Mouse (Mus musculus): ENCODE measurements around the gene Rad54l2. TPM values are rescaled to one million over a fixed set of nuclear protein-coding genes. Genes with fewer than 3 reads are reported as not detected.

Rad54l2 gene
- polyA plus RNA-seq, 1 experiment from 2014 or later = 9.5 TPM

DNA sequence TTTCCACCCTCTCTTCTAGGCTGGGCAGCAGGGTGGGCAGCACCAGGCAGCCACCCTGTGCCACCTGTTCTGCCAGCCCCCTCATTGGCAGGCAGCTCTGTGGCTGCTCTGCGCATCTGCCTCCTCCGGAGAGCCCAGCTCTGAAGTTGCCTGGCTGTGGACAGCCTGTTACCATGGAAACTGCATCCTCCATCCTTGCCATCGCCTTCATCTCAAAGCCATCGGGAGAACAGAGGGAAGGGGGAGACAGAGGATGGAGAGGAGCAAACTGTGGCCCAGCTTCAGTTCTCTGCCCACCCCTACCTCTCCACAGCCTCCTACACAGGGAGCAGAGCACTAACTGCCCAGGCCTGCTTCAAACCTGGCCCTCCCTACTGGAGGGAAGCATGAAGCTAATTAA lies 124.6 kb downstream of the Rad54l2 start:
- peaks cover 22% of the 10 kb centered on the region for H3K4me1 ChIP-seq
- H3K9me3 ChIP-seq (replicated peaks) = no peaks in the 10 kb centered on the region
- H3K4me2 ChIP-seq (replicated peaks) = no peak overlapping the region
- peaks cover 37% of the 10 kb centered on the region for H3K36me3 ChIP-seq
- 29% methylated on average over 4 of the region's 4 CpGs for WGBS
- H3K27ac ChIP-seq = peak overlapping the region; percentile 70
- no peak overlapping the region for H3K9ac ChIP-seq
- no peak overlapping the region for H3K4me3 ChIP-seq
- no peaks in the 10 kb centered on the region for H3K27me3 ChIP-seq
- ATAC-seq (ENCODE audit: low FRiP score) = peak; percentile 65

DNA sequence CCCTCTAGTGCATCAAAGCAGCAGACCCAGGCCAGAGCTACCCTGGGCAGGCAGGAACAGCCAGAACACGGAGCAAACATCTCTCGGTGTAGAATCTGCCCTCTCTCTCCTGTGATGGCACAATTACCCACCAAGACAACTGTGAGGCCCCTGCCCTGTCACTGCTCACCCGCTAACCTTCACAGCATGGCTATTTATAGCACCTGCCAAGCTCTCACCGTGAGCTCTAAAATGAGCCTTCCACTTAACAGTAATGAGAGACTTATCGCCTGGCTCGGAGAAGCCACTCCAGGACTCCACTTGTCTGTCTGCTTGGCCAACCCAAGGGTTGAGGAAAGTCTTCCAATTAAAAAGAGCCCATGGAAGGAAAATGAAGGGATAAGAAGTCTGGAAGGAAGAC lies 125.8 kb downstream of the Rad54l2 start:
- Histone ChIP-seq H3K4me3 (no peak overlapping the region), H3K9ac (no peak overlapping the region), H3K9me3 (replicated peaks) (no peaks in the 10 kb centered on the region), H3K27ac (no peak overlapping the region), H3K4me1 (peaks cover 26% of the 10 kb centered on the region), H3K27me3 (no peaks in the 10 kb centered on the region), H3K36me3 (peaks cover 41% of the 10 kb centered on the region), H3K4me2 (replicated peaks) (no peak overlapping the region)
- WGBS = 89% methylated on average over 6 of the region's 6 CpGs
- no peak for ATAC-seq (ENCODE audit: low FRiP score)

DNA sequence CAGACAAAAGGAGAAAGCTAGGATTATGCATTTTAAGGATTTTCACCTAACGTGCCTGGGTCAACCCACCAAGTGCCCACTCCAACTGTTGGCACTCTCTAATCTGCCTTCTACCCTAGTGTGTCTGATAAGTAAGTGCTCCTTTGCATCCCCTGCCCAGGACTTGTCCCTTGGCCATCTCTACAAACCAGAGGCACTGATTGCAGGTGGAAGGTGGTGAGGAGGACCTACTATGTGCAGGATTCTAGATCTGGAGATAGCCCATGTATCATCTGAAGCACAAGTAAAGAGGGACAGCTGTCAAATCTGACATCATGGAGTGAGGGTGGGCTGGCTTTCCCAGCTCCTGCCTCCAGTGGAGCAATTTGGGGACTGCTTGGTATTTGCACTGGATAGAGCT lies 129.1 kb downstream of the Rad54l2 start:
- Histone ChIP-seq H3K4me3 (no peak overlapping the region), H3K4me1 (peaks cover 39% of the 10 kb centered on the region), H3K36me3 (peaks cover 34% of the 10 kb centered on the region), H3K9ac (no peak overlapping the region), H3K27ac (no peak overlapping the region), H3K27me3 (peaks cover 9% of the 10 kb centered on the region), H3K4me2 (replicated peaks) (no peak overlapping the region), H3K9me3 (replicated peaks) (no peaks in the 10 kb centered on the region)
- WGBS = 55% methylated on average over 1 of the region's 1 CpGs
- no peak for ATAC-seq (ENCODE audit: low FRiP score)

DNA sequence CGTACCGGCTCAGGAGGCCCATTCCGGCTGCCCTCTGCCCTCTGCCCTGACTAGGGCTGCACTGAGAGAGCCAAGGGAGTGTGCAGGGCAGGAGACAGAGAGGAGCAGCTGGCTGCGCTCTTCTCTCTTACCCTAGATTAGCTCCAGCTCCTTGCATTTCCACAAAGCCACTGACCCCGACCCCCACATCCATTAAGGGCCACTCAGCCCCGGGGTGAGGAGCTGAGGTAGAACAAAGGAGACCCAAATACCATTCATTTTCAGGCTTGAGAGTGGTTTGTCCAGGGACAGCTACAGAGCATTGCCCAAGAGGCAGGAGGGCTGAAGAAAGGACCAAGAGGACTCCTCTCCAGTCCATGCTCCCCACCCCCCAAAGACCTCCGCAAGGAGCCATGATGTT lies 129.6 kb downstream of the Rad54l2 start:
- Histone ChIP-seq H3K4me3 (no peak overlapping the region), H3K4me1 (peaks cover 37% of the 10 kb centered on the region), H3K27me3 (peaks cover 14% of the 10 kb centered on the region), H3K9ac (no peak overlapping the region), H3K27ac (no peak overlapping the region), H3K9me3 (replicated peaks) (no peaks in the 10 kb centered on the region), H3K36me3 (peaks cover 34% of the 10 kb centered on the region), H3K4me2 (replicated peaks) (no peak overlapping the region)
- 17% methylated on average over 7 of the region's 7 CpGs for WGBS
- no peak for ATAC-seq (ENCODE audit: low FRiP score)

DNA sequence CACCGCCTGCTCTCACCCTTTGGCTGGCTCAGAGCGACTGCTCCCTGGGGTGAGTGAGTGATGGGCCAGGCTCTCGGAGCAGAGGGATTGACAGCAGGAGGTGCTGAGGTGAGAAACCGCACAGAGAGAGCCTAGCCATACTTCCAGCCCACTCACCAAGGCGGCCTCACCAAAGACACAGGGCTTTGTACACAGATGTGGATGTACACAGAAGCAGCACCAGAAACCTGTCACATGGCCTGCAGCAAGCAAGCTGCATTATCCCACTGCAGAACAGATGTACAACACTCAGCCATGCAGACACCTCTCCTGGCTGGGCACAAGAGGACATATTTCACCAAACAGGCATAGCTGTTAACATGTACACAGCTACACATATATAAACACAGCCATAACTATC lies 131.4 kb downstream of the Rad54l2 start:
- Histone ChIP-seq H3K4me3 (no peak overlapping the region), H3K27ac (no peak overlapping the region), H3K36me3 (peaks cover 34% of the 10 kb centered on the region), H3K9me3 (replicated peaks) (no peaks in the 10 kb centered on the region), H3K4me2 (replicated peaks) (no peak overlapping the region), H3K4me1 (peaks cover 33% of the 10 kb centered on the region), H3K27me3 (peaks cover 19% of the 10 kb centered on the region), H3K9ac (no peak overlapping the region)
- 32% methylated on average over 5 of the region's 5 CpGs for WGBS
- no peak for ATAC-seq (ENCODE audit: low FRiP score)

DNA sequence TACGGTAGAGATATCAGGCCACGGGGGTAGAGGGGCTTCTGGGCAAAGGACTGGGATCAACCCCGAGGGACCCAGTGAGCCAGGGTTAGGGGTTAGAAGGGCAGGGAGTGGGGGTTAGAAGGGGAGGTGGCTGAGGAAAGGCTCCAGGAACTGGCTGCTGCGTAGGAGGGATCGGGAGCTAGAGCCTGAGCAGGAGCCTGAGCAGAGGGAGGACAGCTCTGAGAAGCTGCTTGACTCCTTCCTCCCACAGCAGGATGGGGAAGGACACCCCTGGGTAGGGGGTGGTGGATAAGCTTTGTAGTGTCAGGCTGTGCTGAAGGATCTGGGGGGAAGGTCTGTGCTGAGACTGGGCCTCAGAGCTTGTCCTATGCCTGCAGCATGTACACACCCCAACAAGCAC lies 132.2 kb downstream of the Rad54l2 start:
- H3K9ac ChIP-seq = no peak overlapping the region
- ATAC-seq (ENCODE audit: low FRiP score) = no peak
- no peaks in the 10 kb centered on the region for H3K9me3 ChIP-seq (replicated peaks)
- no peak overlapping the region for H3K4me2 ChIP-seq (replicated peaks)
- H3K4me1 ChIP-seq = peaks cover 33% of the 10 kb centered on the region
- no peak overlapping the region for H3K4me3 ChIP-seq
- H3K36me3 ChIP-seq = peaks cover 29% of the 10 kb centered on the region
- WGBS = 38% methylated on average over 5 of the region's 5 CpGs
- peaks cover 19% of the 10 kb centered on the region for H3K27me3 ChIP-seq
- H3K27ac ChIP-seq = no peak overlapping the region

DNA sequence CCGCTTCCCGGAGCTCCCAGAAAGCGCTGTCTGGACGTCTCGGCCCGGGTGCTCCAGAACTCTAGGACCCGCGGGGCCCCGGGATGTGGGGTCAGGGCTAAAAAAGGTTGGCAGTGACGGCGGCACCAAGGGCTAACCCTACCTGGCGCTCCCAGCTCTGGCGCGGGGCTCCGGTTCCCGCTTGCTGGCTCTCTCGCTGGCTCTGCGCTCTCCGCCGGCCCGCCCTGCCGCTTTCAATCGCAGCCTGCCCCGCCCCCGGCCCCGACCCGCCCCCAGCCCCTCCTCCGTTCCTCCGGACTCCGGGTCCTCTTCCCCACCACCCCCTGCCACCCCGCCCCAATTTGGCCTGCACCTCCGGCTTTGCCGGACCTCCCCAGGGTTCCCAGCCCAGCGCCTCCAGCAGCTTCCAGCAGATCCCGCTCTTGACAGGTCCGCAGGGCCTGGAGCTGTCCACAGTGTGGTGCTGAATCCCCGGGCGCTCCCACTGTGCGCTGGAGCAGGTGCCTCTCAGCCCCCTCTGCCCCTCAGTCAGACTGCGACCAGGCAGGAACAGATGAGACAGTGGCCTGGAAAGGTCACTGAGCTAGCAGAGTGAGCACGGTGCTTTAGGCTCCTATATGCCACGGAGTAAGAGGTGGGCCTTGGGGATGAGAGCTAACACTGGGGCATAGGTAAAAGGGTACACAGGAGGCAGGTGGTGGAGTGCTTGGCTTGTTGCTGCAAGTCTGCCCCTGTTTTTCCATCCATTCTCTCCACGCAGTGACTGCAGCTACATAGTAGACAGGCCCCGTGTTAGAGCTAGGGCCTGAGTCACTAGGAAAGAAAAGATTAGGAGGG lies 132.9 kb downstream of the Rad54l2 start, which contains the start of gene Grm2:
Gene Grm2 (minus strand): TSS at position 199 of the 837 bp plus-strand sequence.
- WGBS = under 1% methylated on average over 42 of the region's 44 CpGs

DNA sequence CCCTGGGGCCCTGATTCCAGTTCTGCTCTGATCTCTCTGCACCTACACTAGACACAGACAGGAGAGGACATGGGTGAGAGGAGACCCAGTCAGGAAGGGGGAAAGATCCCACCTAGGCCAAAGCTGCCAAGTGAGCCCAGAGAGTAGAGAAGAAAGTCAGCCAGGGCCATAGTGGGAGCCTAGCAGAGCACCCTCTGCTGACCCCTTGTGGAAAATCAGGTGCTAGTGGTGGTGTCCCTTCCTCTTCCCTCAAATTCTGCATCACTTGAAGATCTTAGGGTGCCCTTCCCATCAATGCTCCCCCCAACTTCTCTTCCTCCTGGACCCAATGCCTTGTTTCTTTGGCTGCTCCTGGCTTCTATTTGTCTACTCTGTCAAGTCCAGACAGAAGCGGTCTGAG lies 136.3 kb downstream of the Rad54l2 start:
- Histone ChIP-seq H3K36me3 (no peaks in the 10 kb centered on the region), H3K4me1 (peaks cover 26% of the 10 kb centered on the region), H3K9me3 (replicated peaks) (no peaks in the 10 kb centered on the region), H3K27me3 (peaks cover 19% of the 10 kb centered on the region), H3K4me2 (replicated peaks) (no peak overlapping the region), H3K9ac (no peak overlapping the region), H3K27ac (no peak overlapping the region), H3K4me3 (no peak overlapping the region)
- 79% methylated on average over 1 of the region's 1 CpGs for WGBS
- no peak for ATAC-seq (ENCODE audit: low FRiP score)

More for the DNA sequence above, 132.9 kb downstream of the Rad54l2 start, which contains the start of gene Grm2:
- H3K9ac ChIP-seq = peak within 1 kb of the TSS; percentile 61
- H3K9me3 ChIP-seq (replicated peaks) = no peaks in the 10 kb centered on the region
- H3K36me3 ChIP-seq = peaks cover 22% of the 10 kb centered on the region
- H3K4me1 ChIP-seq = peaks cover 33% of the 10 kb centered on the region
- peak; percentile 78 for ATAC-seq (ENCODE audit: low FRiP score)
- H3K4me2 ChIP-seq (replicated peaks) = peak within 1 kb of the TSS; percentile 84
- peak within 1 kb of the TSS; percentile 48; the same call in 1 of the 2 replicates for H3K27ac ChIP-seq
- H3K4me3 ChIP-seq = peak within 1 kb of the TSS; percentile 48
- H3K27me3 ChIP-seq = peaks cover 19% of the 10 kb centered on the region

DNA sequence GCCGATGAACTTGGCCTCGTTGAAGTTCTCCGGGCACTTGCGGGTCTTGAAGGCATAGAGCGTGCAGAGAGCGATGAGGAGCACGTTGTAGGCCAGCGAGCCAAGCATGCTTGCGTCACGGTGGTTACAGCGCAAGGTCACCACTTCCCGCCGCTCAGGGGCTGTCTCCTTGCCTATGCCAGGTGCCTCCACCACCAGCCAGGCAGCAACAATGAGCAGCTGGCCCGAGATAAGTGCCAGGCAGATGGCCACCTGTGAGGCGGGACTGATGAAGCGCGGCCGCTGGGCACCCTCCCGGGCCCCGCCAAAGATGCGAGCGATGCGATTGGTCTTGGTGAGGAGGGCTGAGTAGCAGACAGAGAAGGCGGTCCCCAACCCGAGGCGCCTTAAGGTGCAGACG lies 141.8 kb downstream of the Rad54l2 start:
- H3K27me3 ChIP-seq = no peaks in the 10 kb centered on the region
- no peak overlapping the region for H3K4me2 ChIP-seq (replicated peaks)
- 71% methylated on average over 27 of the region's 27 CpGs for WGBS
- H3K9ac ChIP-seq = no peak overlapping the region
- no peak overlapping the region for H3K4me3 ChIP-seq
- H3K4me1 ChIP-seq = no peaks in the 10 kb centered on the region
- ATAC-seq (ENCODE audit: low FRiP score) = no peak
- H3K9me3 ChIP-seq (replicated peaks) = no peaks in the 10 kb centered on the region
- no peaks in the 10 kb centered on the region for H3K36me3 ChIP-seq
- H3K27ac ChIP-seq = no peak overlapping the region

DNA sequence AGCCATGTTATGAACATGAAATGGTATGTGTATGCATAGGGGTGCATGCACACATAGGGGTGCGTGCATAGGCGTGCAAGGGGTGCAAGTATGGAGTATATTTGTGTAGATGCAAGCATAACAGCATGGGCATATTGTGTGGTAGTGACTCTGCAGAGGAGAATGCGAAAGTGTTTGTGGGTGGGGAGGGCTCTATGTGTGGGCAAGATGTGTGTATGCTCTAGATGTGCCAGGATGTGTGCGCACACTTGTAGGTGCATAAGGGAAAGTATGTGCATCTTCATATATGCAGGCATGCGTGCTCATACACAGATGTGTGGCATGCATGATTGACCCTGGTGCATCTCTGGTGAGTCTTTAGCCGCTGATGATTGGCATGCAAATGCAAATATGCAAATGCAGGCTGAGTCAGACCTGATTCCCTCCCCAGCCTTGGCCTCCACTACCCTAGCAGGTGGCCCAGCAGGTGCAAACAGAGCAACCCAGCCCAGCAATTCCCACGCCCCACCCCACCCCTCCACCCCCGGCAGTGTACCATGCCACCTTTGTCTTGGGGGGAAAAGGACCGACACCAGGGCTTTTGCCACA lies 143.2 kb downstream of the Rad54l2 start:
- WGBS = 77% methylated on average over 9 of the region's 9 CpGs
- Histone ChIP-seq H3K4me2 (replicated peaks) (no peak overlapping the region), H3K4me1 (no peaks in the 10 kb centered on the region), H3K27me3 (no peaks in the 10 kb centered on the region), H3K9ac (no peak overlapping the region), H3K9me3 (replicated peaks) (no peaks in the 10 kb centered on the region), H3K27ac (no peak overlapping the region), H3K4me3 (no peak overlapping the region), H3K36me3 (no peaks in the 10 kb centered on the region)
- no peak for ATAC-seq (ENCODE audit: low FRiP score)

DNA sequence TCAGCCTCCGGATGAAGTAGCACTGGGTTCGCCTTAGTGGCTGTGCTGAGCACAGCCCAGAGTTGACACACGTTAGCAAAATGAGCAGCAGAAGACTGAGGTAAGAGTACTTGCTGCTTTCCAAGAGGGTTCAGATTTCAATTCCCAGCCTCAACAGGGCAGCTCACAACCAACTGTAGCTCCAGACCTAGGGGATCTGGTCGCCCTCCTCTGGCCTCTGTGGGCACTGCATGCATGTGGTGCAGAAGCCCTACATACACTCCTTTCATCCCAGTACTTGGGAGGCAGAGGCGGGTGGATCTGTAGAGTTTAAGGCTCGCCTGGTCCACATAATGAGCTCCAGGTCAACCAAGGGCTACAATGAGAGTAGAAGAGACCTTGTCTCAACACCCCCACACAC lies 145.2 kb downstream of the Rad54l2 start:
- no peak overlapping the region for H3K4me2 ChIP-seq (replicated peaks)
- no peaks in the 10 kb centered on the region for H3K9me3 ChIP-seq (replicated peaks)
- WGBS = 73% methylated on average over 6 of the region's 6 CpGs
- no peak overlapping the region for H3K4me3 ChIP-seq
- H3K4me1 ChIP-seq = no peaks in the 10 kb centered on the region
- H3K9ac ChIP-seq = no peak overlapping the region
- no peaks in the 10 kb centered on the region for H3K27me3 ChIP-seq
- no peak for ATAC-seq (ENCODE audit: low FRiP score)
- no peak overlapping the region for H3K27ac ChIP-seq
- no peaks in the 10 kb centered on the region for H3K36me3 ChIP-seq

DNA sequence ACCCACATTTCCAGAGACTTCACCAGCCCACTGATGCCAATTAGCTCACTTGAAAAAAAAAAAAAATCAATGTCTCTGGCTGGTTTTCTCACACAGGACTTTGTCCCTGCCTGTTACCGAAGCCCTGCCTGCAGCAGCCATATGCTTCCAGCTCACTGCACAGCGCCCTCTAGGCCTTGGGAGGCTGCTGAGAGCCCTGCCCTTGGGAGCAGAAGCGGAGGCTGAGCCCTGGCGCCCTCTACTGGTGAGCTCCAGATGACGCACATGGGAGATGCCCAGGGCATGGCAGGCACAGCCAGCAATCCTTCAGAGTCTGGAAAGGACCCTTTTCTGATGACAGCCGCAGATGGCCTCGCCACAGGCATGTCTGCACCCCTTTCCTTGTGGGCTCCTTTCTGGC lies 145.9 kb downstream of the Rad54l2 start:
- Histone ChIP-seq H3K27me3 (no peaks in the 10 kb centered on the region), H3K9ac (no peak overlapping the region), H3K4me2 (replicated peaks) (no peak overlapping the region), H3K4me1 (no peaks in the 10 kb centered on the region), H3K9me3 (replicated peaks) (no peaks in the 10 kb centered on the region), H3K27ac (no peak overlapping the region), H3K4me3 (no peak overlapping the region), H3K36me3 (no peaks in the 10 kb centered on the region)
- WGBS = 35% methylated on average over 7 of the region's 7 CpGs
- no peak for ATAC-seq (ENCODE audit: low FRiP score)

DNA sequence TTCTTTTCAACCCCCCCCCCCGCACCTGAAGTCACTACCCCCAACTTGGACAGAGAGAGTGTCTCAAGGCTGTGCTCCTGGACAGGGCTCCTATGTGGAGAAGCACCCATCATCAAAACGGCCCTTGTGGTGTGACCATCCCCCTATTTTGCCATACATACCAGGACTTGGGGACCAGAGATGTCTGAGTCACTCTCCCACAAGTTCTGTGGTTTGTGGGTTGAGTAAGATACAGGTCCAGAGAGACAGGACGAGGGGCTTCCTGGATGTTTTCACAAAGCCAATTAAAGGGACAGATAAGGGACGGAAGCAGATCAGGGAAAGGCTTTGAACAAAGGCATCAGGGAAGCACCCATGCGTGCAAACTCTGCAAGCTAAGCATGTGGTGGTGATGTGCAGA lies 147.6 kb downstream of the Rad54l2 start:
- H3K4me3 ChIP-seq = no peak overlapping the region
- ATAC-seq (ENCODE audit: low FRiP score) = no peak
- H3K4me1 ChIP-seq = no peaks in the 10 kb centered on the region
- 58% methylated on average over 5 of the region's 5 CpGs for WGBS
- H3K36me3 ChIP-seq = no peaks in the 10 kb centered on the region
- no peaks in the 10 kb centered on the region for H3K27me3 ChIP-seq
- H3K9me3 ChIP-seq (replicated peaks) = no peaks in the 10 kb centered on the region
- H3K27ac ChIP-seq = no peak overlapping the region
- H3K9ac ChIP-seq = no peak overlapping the region
- no peak overlapping the region for H3K4me2 ChIP-seq (replicated peaks)

Measured in hindbrain, embryonic 12.5 days (tissue).